Mouse (Mus musculus) liver, embryonic 13.5 days (tissue): ENCODE data around the gene R3hdm4. TPM values are rescaled to one million over a fixed set of nuclear protein-coding genes. Genes with fewer than 3 reads are reported as not detected.

Experiments used
- ATAC-seq: fragments of 200-750 bp; cut with Nextera tagmentation; 2 replicates; pipeline ENCODE4 v1.8.0; 2017; ENCODE audit warnings: low read depth, mild to moderate bottlenecking, moderate number of reproducible peaks, moderate library complexity
- DNase-seq: peaks from one replicate; pipeline ENCODE4 v3.0.0; 2022
- H3K27ac ChIP-seq: fragments of 300-500 bp; sonication (generic); 2 replicates; pipeline ENCODE4 v1.5.1; 2015; ENCODE audit warnings: moderate library complexity, mild to moderate bottlenecking, inconsistent platforms
- H3K27me3 ChIP-seq: fragments of 300-500 bp; sonication (generic); 2 replicates; pipeline ENCODE4 v1.6.1; 2015; ENCODE audit warnings: mild to moderate bottlenecking, inconsistent platforms
- H3K36me3 ChIP-seq: fragments of 300-500 bp; sonication (generic); 2 replicates; pipeline ENCODE4 v1.6.1; 2015; ENCODE audit warnings: mild to moderate bottlenecking, inconsistent platforms
- H3K4me1 ChIP-seq: fragments of 300-500 bp; sonication (generic); replicated peaks from 2 replicates; pipeline ENCODE4 v1.6.1; 2015; ENCODE audit warnings: inconsistent platforms
- H3K4me2 ChIP-seq: fragments of 300-500 bp; sonication (generic); 2 replicates; pipeline ENCODE4 v1.6.1; 2015; ENCODE audit warnings: inconsistent platforms, mild to moderate bottlenecking, moderate library complexity
- H3K4me3 ChIP-seq: fragments of 300-500 bp; sonication (generic); replicated peaks from 2 replicates; pipeline ENCODE4 v1.5.1; 2015; ENCODE audit warnings: mild to moderate bottlenecking, inconsistent platforms
- H3K9ac ChIP-seq: fragments of 300-500 bp; sonication (generic); 2 replicates; pipeline ENCODE4 v1.6.1; 2015; ENCODE audit warnings: mild to moderate bottlenecking, inconsistent platforms
- H3K9me3 ChIP-seq: fragments of 300-500 bp; sonication (generic); replicated peaks from 2 replicates; pipeline ENCODE4 v1.6.1; 2016; ENCODE audit warnings: inconsistent platforms
- WGBS: fragments of 180-500 bp; shearing (Covaris S2); methylation state at CpG from one replicate; pipeline ENCODE4 v1.1.7; 2015; ENCODE audit not compliant: insufficient replicate concordance; 5-methylcytosine and 5-hydroxymethylcytosine counted together
- polyA plus RNA-seq: library from polyadenylated mRNA; unstranded; fragments of >200 nt; fragmentation: Nextera tagmentation; extraction: Ambion mirVana; gene quantifications from 2 replicates; pipeline ENCODE4 v1.2.1, GENCODE M21; 2015

The R3hdm4 gene
- polyA plus RNA-seq, 1 experiment from 2014 or later: 63.0 TPM

DNA sequence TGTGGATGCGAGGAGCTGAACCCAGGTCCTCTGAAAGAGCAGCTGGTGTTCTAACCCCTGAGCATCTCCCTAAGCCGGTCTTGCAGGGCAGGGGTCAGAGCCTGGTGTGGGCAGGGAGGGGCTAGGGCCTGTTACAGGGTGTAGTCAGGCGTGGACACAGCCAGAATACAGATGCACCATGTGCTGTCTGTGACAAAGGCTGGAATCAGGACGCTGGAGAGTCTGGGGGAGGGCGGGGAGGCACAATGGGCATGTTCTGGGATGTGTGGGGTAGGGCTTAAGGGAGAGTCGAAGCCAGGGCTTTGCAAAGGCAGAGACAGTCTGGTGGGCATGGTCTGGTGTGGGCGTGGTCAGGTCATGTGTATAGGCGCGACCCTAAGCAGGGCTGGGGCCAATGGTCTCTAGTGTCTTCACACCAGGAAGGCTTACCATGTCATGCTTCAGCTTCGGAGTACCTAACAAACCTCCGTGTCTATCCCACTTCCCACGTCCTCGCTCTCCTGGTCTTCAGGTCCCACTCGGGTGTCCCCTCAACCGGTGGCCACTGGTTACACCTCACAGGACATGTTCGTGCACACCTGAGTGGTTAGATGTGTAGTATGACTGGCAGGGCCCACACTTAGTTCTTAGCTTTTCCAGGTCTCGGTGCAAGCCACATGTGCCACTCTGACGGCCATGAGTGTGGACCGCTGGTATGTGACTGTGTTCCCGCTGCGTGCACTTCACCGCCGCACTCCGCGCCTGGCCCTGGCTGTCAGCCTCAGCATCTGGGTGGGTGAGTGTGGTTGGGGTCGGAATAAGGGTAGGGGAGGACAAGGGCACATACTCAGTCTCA, 735 bp downstream of the R3hdm4 start:
- Histone ChIP-seq H3K27ac (no peak overlapping the region), H3K27me3 (peaks cover 65% of the 10 kb centered on the region), H3K9ac (no peak overlapping the region), H3K9me3 (no peaks in the 10 kb centered on the region), H3K4me2 (peak overlapping the region; percentile 50; the same call in 1 of the 2 replicates), H3K4me1 (peaks cover 68% of the 10 kb centered on the region), H3K4me3 (peak overlapping the region; percentile 30; the same call in 1 of the 2 replicates), H3K36me3 (no peaks in the 10 kb centered on the region)
- no peak for DNase-seq
- 30% methylated on average over 26 of the region's 26 CpGs for WGBS
- no peak for ATAC-seq

GRCm38 (mm10) chr10:79919251-79919849, 1.7 kb downstream of the R3hdm4 start:
- no peak for ATAC-seq

GRCm38 (mm10) chr10:79918231-79919078, 2.6 kb downstream of the R3hdm4 start:
- Histone ChIP-seq H3K4me1 (peaks cover 82% of the 10 kb centered on the region), H3K9me3 (no peaks in the 10 kb centered on the region), H3K27me3 (peaks cover 63% of the 10 kb centered on the region), H3K9ac (peak overlapping the region; percentile 35), H3K27ac (no peak overlapping the region), H3K4me2 (peak overlapping the region; percentile 98), H3K36me3 (peaks cover under 1% of the 10 kb centered on the region; the same call in 1 of the 2 replicates), H3K4me3 (peak overlapping the region; percentile 25)
- DNase-seq (no peak), ATAC-seq (no peak)
- WGBS: 13% methylated on average over 35 of the region's 35 CpGs

More at GRCm38 (mm10) chr10:79919251-79919849, 1.7 kb downstream of the R3hdm4 start:
- Histone ChIP-seq H3K27ac (no peak overlapping the region), H3K36me3 (no peaks in the 10 kb centered on the region), H3K27me3 (peaks cover 65% of the 10 kb centered on the region), H3K4me3 (0 out of 2 replicates have a peak overlapping the region, but pooled peaks have one; percentile 25), H3K9me3 (no peaks in the 10 kb centered on the region), H3K4me2 (peak overlapping the region; percentile 98; the same call in 1 of the 2 replicates), H3K9ac (no peak overlapping the region), H3K4me1 (peaks cover 74% of the 10 kb centered on the region)
- DNase-seq: no peak
- WGBS: 11% methylated on average over 21 of the region's 21 CpGs

DNA sequence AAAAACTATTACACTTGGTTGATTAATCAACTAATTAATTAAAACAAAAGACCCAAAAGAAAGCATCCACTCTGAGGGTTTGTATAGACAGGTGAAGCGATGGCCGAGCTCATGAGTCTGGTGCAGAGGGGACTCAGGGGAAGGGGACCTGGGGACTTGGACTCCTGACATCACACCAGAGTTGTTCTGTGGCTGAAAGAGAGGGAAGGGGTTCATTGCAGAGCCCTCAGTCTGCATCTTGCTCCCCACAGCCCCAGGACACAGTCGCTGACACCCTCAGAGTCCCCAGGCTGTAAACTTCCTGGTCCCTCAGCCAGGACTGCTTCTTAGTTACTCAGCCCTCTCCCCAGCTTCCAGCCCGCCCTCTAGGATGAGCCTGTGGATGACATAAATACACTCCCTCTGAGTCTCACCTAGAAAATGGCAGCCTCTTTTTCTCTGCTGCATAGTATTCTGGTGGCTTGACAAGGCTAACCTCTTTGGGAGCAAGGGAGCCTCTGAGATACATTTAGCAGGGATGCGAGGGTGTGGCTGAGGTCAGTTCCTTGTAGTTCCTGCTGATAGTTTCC, 3.4 kb downstream of the R3hdm4 start:
- peak overlapping the region; percentile 94; the same call in 1 of the 2 replicates for H3K27ac ChIP-seq
- peaks cover 87% of the 10 kb centered on the region for H3K4me1 ChIP-seq
- ATAC-seq: no peak
- H3K9ac ChIP-seq: peak overlapping the region; percentile 93
- H3K27me3 ChIP-seq: peaks cover 55% of the 10 kb centered on the region
- WGBS: 55% methylated on average over 5 of the region's 5 CpGs
- H3K4me2 ChIP-seq: peak overlapping the region; percentile 98
- H3K36me3 ChIP-seq: peaks cover 6% of the 10 kb centered on the region; the same call in 1 of the 2 replicates
- no peak for DNase-seq
- H3K9me3 ChIP-seq: no peaks in the 10 kb centered on the region
- peak overlapping the region; percentile 81 for H3K4me3 ChIP-seq

GRCm38 (mm10) chr10:79916808-79917531, 4.0 kb downstream of the R3hdm4 start, which contains the start of gene Kiss1r:
Kiss1r (plus strand) TSS chr10:79916971.
- H3K9ac ChIP-seq: peak within 1 kb of the TSS; percentile 93
- peaks cover 8% of the 10 kb centered on the region for H3K36me3 ChIP-seq
- WGBS: 2% methylated on average over 41 of the region's 42 CpGs
- ATAC-seq: peak; percentile 77
- peak; percentile 82 for DNase-seq
- H3K4me1 ChIP-seq: peaks cover 92% of the 10 kb centered on the region
- peak within 1 kb of the TSS; percentile 94 for H3K27ac ChIP-seq
- peak within 1 kb of the TSS; percentile 98 for H3K4me2 ChIP-seq
- H3K9me3 ChIP-seq: no peaks in the 10 kb centered on the region
- H3K27me3 ChIP-seq: peaks cover 48% of the 10 kb centered on the region
- H3K4me3 ChIP-seq: peak within 1 kb of the TSS; percentile 81

DNA sequence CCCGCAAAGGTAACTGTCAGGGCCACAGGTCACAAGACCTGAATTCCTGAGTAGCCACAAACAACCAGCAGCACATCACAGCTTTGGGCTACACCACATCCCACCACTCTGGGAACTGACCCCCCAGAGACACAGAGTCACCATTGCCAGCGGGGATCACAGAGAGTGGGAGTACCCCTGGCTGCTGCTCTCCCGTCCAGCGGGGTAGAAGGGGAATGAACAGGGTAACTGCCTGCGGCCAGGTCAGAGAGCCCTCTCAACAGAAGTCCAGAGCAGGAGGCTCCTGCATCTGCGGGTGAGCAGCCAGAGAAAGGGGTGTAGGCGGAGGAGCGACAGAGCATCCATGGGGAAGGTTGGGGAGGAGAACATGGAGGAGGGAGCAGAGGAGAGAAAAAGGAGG, 4.9 kb downstream of the R3hdm4 start:
- 9% methylated on average over 8 of the region's 8 CpGs for WGBS
- H3K27me3 ChIP-seq: peaks cover 40% of the 10 kb centered on the region
- H3K9ac ChIP-seq: peak overlapping the region; percentile 93
- H3K36me3 ChIP-seq: peaks cover 17% of the 10 kb centered on the region
- ATAC-seq: no peak
- peak overlapping the region; percentile 81 for H3K4me3 ChIP-seq
- no peaks in the 10 kb centered on the region for H3K9me3 ChIP-seq
- peak overlapping the region; percentile 98 for H3K4me2 ChIP-seq
- DNase-seq: no peak
- H3K4me1 ChIP-seq: peaks cover 89% of the 10 kb centered on the region
- peak overlapping the region; percentile 94 for H3K27ac ChIP-seq

DNA sequence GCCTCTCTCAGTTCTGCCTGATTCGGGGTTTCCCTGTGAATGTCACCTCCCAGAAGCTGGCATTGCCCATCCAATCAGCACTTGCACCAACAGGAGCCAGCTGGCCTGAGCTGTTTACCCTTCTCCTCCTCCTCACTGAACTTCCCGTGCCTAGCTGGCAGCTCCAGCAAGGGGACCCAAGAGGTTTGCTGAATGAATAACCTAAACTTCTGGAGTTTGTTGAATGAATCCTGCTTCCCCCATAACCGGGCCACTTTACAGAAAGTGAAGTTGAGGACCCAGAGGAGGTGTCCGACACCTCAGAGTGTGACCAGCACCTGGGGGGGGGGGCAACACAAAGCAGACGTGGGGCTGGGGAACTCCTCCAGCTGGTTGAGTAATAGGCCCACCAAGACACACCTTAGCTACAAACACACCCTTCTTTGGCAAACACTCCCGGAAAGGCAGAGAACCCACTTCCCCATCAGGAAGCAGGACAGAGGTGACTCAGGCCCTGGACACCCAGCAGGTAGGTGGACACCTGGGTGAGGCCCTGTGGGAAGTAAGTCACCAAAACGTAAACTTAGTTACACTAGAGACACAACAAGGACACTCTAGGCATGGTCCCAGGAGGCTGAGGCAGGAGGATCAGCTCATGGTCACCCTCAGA, 5.9 kb downstream of the R3hdm4 start:
- peak overlapping the region; percentile 94 for H3K27ac ChIP-seq
- H3K27me3 ChIP-seq: peaks cover 29% of the 10 kb centered on the region
- peak overlapping the region; percentile 98 for H3K4me2 ChIP-seq
- DNase-seq (no peak), ATAC-seq (no peak; the same call in 1 of the 2 replicates)
- peaks cover 80% of the 10 kb centered on the region for H3K4me1 ChIP-seq
- H3K9ac ChIP-seq: peak overlapping the region; percentile 93
- WGBS: 34% methylated on average over 7 of the region's 7 CpGs
- peaks cover 23% of the 10 kb centered on the region for H3K36me3 ChIP-seq
- H3K9me3 ChIP-seq: no peaks in the 10 kb centered on the region
- peak overlapping the region; percentile 81 for H3K4me3 ChIP-seq

DNA sequence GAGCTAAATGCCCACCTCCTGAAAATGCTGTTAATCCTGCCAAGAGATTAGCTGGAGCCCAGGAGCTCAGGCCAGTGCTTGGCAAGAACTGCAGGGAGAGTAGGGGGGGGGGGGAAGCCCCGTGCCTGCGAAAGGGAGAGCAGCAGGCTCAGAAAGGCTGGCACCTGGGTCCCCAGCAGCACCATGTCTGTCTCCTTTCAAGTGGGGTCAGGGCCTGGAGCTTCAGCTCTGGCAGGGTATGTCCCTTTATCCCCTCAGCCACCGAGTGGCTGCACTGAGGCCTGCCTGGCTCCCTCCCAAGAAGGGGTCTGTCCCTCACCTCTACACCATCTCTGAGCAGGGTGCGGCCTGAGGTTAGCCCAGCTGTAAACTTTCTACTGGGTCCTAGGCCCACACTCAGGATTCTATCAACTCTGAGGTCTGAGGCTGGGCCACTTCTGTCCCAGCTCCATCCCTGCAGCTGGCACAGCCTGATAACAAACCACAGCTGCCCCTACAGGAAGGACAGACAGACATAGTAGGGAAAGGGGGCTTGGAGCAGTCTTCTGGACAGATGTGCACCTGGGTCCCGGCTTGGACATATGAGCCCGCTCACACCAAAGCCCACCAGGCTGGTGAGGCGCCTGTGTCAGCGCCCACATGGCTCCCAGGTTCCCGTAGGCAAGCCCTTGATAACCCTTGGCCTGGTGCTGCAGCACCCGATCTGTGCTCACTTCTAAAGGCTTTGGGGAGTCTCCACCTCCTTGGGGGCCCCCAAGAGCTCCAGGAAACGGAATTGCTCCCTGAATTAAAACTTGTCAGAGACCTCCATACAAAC, 6.7 kb downstream of the R3hdm4 start:
- Histone ChIP-seq H3K27me3 (peaks cover 22% of the 10 kb centered on the region), H3K9ac (peak overlapping the region; percentile 93), H3K27ac (peak overlapping the region; percentile 94), H3K9me3 (no peaks in the 10 kb centered on the region), H3K4me1 (peaks cover 80% of the 10 kb centered on the region), H3K4me3 (peak overlapping the region; percentile 81), H3K36me3 (peaks cover 23% of the 10 kb centered on the region), H3K4me2 (peak overlapping the region; percentile 98)
- WGBS: 16% methylated on average over 10 of the region's 11 CpGs
- ATAC-seq (peak; percentile 81), DNase-seq (peak; percentile 60)

- H3K4me1 ChIP-seq: peaks cover 74% of the 10 kb centered on the region
These were observed 8.6 kb downstream of the R3hdm4 start for GRCm38 (mm10) chr10:79912412-79912811.

More at GRCm38 (mm10) chr10:79912412-79912811, 8.6 kb downstream of the R3hdm4 start:
- no peak for ATAC-seq
- peaks cover 3% of the 10 kb centered on the region for H3K27me3 ChIP-seq
- no peaks in the 10 kb centered on the region for H3K9me3 ChIP-seq
- peaks cover 23% of the 10 kb centered on the region for H3K36me3 ChIP-seq
- 80% methylated on average over 20 of the region's 20 CpGs for WGBS
- no peak overlapping the region for H3K4me3 ChIP-seq
- no peak overlapping the region for H3K9ac ChIP-seq
- no peak overlapping the region for H3K4me2 ChIP-seq
- DNase-seq: no peak
- H3K27ac ChIP-seq: no peak overlapping the region
